Mouse (Mus musculus) heart, embryonic 13.5 days (tissue): ENCODE data around the gene Ifi27l2a. TPM values are rescaled to one million over a fixed set of nuclear protein-coding genes. Genes with fewer than 3 reads are reported as not detected.

Source experiments
- ATAC-seq: fragments of 200-750 bp; cut with Nextera tagmentation; 2 replicates; pipeline ENCODE4 v1.8.0; 2017; ENCODE audit warnings: moderate TSS enrichment; ENCODE audit not compliant: insufficient number of reproducible peaks, low FRiP score, low TSS enrichment; ENCODE audit errors: extremely low read depth
- H3K27ac ChIP-seq: fragments of 300-500 bp; sonication (generic); replicated peaks from 2 replicates; pipeline ENCODE4 v1.5.1; 2015; ENCODE audit warnings: moderate library complexity, mild to moderate bottlenecking, inconsistent platforms
- H3K27me3 ChIP-seq: fragments of 300-500 bp; sonication (generic); replicated peaks from 2 replicates; pipeline ENCODE4 v1.6.1; 2015; ENCODE audit warnings: mild to moderate bottlenecking, inconsistent platforms
- H3K36me3 ChIP-seq: fragments of 300-500 bp; sonication (generic); 2 replicates; pipeline ENCODE4 v1.6.1; 2015; ENCODE audit warnings: mild to moderate bottlenecking, inconsistent platforms
- H3K4me1 ChIP-seq: fragments of 300-500 bp; sonication (generic); 2 replicates; pipeline ENCODE4 v1.6.1; 2015; ENCODE audit warnings: inconsistent platforms
- H3K4me2 ChIP-seq: fragments of 300-500 bp; sonication (generic); 2 replicates; pipeline ENCODE4 v1.6.1; 2015; ENCODE audit warnings: inconsistent platforms, mild to moderate bottlenecking, moderate library complexity
- H3K4me3 ChIP-seq: fragments of 300-500 bp; sonication (generic); 2 replicates; pipeline ENCODE4 v1.5.1; 2015; ENCODE audit warnings: moderate library complexity, mild to moderate bottlenecking, inconsistent platforms
- H3K9ac ChIP-seq: fragments of 300-500 bp; sonication (generic); 2 replicates; pipeline ENCODE4 v1.6.1; 2015; ENCODE audit warnings: inconsistent platforms, mild to moderate bottlenecking, moderate library complexity
- H3K9me3 ChIP-seq: fragments of 300-500 bp; sonication (generic); 2 replicates; pipeline ENCODE4 v1.6.1; 2016; ENCODE audit warnings: inconsistent platforms
- whole genome bisulfite sequencing: fragments of 180-500 bp; shearing (Covaris S2); methylation state at CpG from one replicate; pipeline ENCODE4 v1.1.7; 2015; ENCODE audit warnings: mixed read lengths; 5-methylcytosine and 5-hydroxymethylcytosine counted together
- polyA plus RNA-seq: library from polyadenylated mRNA; unstranded; fragments of >200 nt; fragmentation: Nextera tagmentation; extraction: Ambion mirVana; gene quantifications from 2 replicates; pipeline ENCODE4 v1.2.1, GENCODE M21; 2015

The Ifi27l2a gene
- polyA plus RNA-seq, 1 experiment from 2014 or later: 11.5 TPM

GRCm38 (mm10) chr12:103425729-103426470 lies 17.6 kb downstream of the Ifi27l2a start, which contains the start of gene Ddx24:
Gene Ddx24 (minus strand): TSS chr12:103425830.
- H3K27ac ChIP-seq: peak within 1 kb of the TSS; percentile 54; the same call in 1 of the 2 replicates
- ATAC-seq: peak; percentile 99
- WGBS: 2% methylated on average over 33 of the region's 33 CpGs

GRCm38 (mm10) chr12:103425016-103425728 lies 18.3 kb downstream of the Ifi27l2a start:
- H3K27me3 ChIP-seq: no peaks in the 10 kb centered on the region
- H3K9ac ChIP-seq: peak overlapping the region; percentile 96
- H3K4me2 ChIP-seq: peak overlapping the region; percentile 97
- no peak; the same call in 1 of the 2 replicates for ATAC-seq
- H3K36me3 ChIP-seq: peaks cover 25% of the 10 kb centered on the region
- peak overlapping the region; percentile 98 for H3K4me3 ChIP-seq
- no peaks in the 10 kb centered on the region for H3K9me3 ChIP-seq
- H3K4me1 ChIP-seq: peaks cover 38% of the 10 kb centered on the region
- WGBS: 8% methylated on average over 33 of the region's 33 CpGs
- peak overlapping the region; percentile 54; the same call in 1 of the 2 replicates for H3K27ac ChIP-seq

More at GRCm38 (mm10) chr12:103425729-103426470, 17.6 kb downstream of the Ifi27l2a start, which contains the start of gene Ddx24:
- Histone ChIP-seq H3K27me3 (no peaks in the 10 kb centered on the region), H3K4me2 (peak within 1 kb of the TSS; percentile 97), H3K4me1 (peaks cover 38% of the 10 kb centered on the region), H3K36me3 (peaks cover 25% of the 10 kb centered on the region), H3K9me3 (no peaks in the 10 kb centered on the region), H3K4me3 (peak within 1 kb of the TSS; percentile 98), H3K9ac (peak within 1 kb of the TSS; percentile 96)

- no peak overlapping the region for H3K9ac ChIP-seq
- no peaks in the 10 kb centered on the region for H3K9me3 ChIP-seq
- H3K27me3 ChIP-seq: no peaks in the 10 kb centered on the region
- no peak overlapping the region for H3K4me3 ChIP-seq
- no peak overlapping the region for H3K4me2 ChIP-seq
- WGBS: 86% methylated on average over 10 of the region's 10 CpGs
- no peak overlapping the region for H3K27ac ChIP-seq
- H3K36me3 ChIP-seq: peaks cover 99% of the 10 kb centered on the region
- H3K4me1 ChIP-seq: no peaks in the 10 kb centered on the region
- no peak for ATAC-seq
Observed at GRCm38 (mm10) chr12:103408144-103408543, 35.3 kb downstream of the Ifi27l2a start.

GRCm38 (mm10) chr12:103407720-103408119 lies 35.8 kb downstream of the Ifi27l2a start, which contains the start of gene 9330161L09Rik:
Gene 9330161L09Rik (minus strand): TSS chr12:103407820.
- no peak for ATAC-seq
- H3K9me3 ChIP-seq: no peaks in the 10 kb centered on the region
- H3K9ac ChIP-seq: 0 out of 2 replicates have a peak within 1 kb of the TSS, but pooled peaks have one; percentile 7
- no peak within 1 kb of the TSS for H3K27ac ChIP-seq
- WGBS: 86% methylated on average over 4 of the region's 4 CpGs
- no peaks in the 10 kb centered on the region for H3K27me3 ChIP-seq
- no peaks in the 10 kb centered on the region for H3K4me1 ChIP-seq
- H3K4me3 ChIP-seq: no peak within 1 kb of the TSS
- H3K4me2 ChIP-seq: no peak within 1 kb of the TSS
- H3K36me3 ChIP-seq: peaks cover 99% of the 10 kb centered on the region

GRCm38 (mm10) chr12:103404131-103404530 lies 39.3 kb downstream of the Ifi27l2a start:
- Histone ChIP-seq H3K4me3 (no peak overlapping the region), H3K9me3 (no peaks in the 10 kb centered on the region), H3K36me3 (peaks cover 88% of the 10 kb centered on the region), H3K9ac (no peak overlapping the region), H3K27ac (no peak overlapping the region), H3K4me1 (no peaks in the 10 kb centered on the region), H3K4me2 (no peak overlapping the region), H3K27me3 (no peaks in the 10 kb centered on the region)
- ATAC-seq: no peak
- 82% methylated on average over 18 of the region's 18 CpGs for WGBS

GRCm38 (mm10) chr12:103396751-103397150 lies 46.7 kb downstream of the Ifi27l2a start:
- no peak overlapping the region for H3K4me2 ChIP-seq
- H3K4me3 ChIP-seq: no peak overlapping the region
- H3K36me3 ChIP-seq: peaks cover 14% of the 10 kb centered on the region
- no peak overlapping the region; the same call in 1 of the 2 replicates for H3K9ac ChIP-seq
- no peaks in the 10 kb centered on the region for H3K27me3 ChIP-seq
- no peaks in the 10 kb centered on the region for H3K9me3 ChIP-seq
- 58% methylated on average over 7 of the region's 7 CpGs for WGBS
- peaks cover 52% of the 10 kb centered on the region for H3K4me1 ChIP-seq
- no peak overlapping the region for H3K27ac ChIP-seq
- ATAC-seq: no peak

GRCm38 (mm10) chr12:103395486-103396275 lies 47.8 kb downstream of the Ifi27l2a start:
- Histone ChIP-seq H3K27me3 (no peaks in the 10 kb centered on the region), H3K4me3 (no peak overlapping the region), H3K36me3 (peaks cover 5% of the 10 kb centered on the region), H3K27ac (no peak overlapping the region), H3K9ac (peak overlapping the region; percentile 29; the same call in 1 of the 2 replicates), H3K4me2 (no peak overlapping the region), H3K9me3 (no peaks in the 10 kb centered on the region), H3K4me1 (peaks cover 63% of the 10 kb centered on the region)
- ATAC-seq: no peak
- 67% methylated on average over 12 of the region's 12 CpGs for WGBS

GRCm38 (mm10) chr12:103393528-103393927 lies 50.0 kb downstream of the Ifi27l2a start:
- H3K9ac ChIP-seq: peak overlapping the region; percentile 56
- no peaks in the 10 kb centered on the region for H3K36me3 ChIP-seq
- H3K9me3 ChIP-seq: no peaks in the 10 kb centered on the region
- H3K27ac ChIP-seq: peak overlapping the region; percentile 34
- WGBS: 37% methylated on average over 6 of the region's 6 CpGs
- no peak overlapping the region for H3K4me3 ChIP-seq
- peaks cover 81% of the 10 kb centered on the region for H3K4me1 ChIP-seq
- no peaks in the 10 kb centered on the region for H3K27me3 ChIP-seq
- peak overlapping the region; percentile 31 for H3K4me2 ChIP-seq
- no peak for ATAC-seq

Other genes starting within 250 kb of the Ifi27l2a start
- 0.19 TPM in 1 of 2 replicates, not detected in the other for gene Prima1, start 201.5 kb downstream of the Ifi27l2a start, polyA plus RNA-seq
- gene Fam181a, start 132.7 kb downstream of the Ifi27l2a start, polyA plus RNA-seq: not detected in 2 replicates
- gene Asb2, start 87.7 kb downstream of the Ifi27l2a start, polyA plus RNA-seq: 164 and 183 TPM in 2 replicates
- gene Otub2, start 55.0 kb downstream of the Ifi27l2a start, polyA plus RNA-seq: 13.8 and 15.8 TPM in 2 replicates
- gene 9330161L09Rik, start 35.9 kb downstream of the Ifi27l2a start, polyA plus RNA-seq: 0.39 and 0.60 TPM in 2 replicates
- gene Ddx24, start 17.9 kb downstream of the Ifi27l2a start, polyA plus RNA-seq: 77.4 and 78.3 TPM in 2 replicates
- gene Ifi27, start 9.5 kb downstream of the Ifi27l2a start, polyA plus RNA-seq: 32.9 and 33.9 TPM in 2 replicates
- not detected in 2 replicates for gene Ifi27l2b, start 13.5 kb upstream of the Ifi27l2a start, polyA plus RNA-seq
- 0.19 and 0.31 TPM in 2 replicates for gene Ppp4r4, start 88.6 kb upstream of the Ifi27l2a start, polyA plus RNA-seq
- gene Serpina10, start 187.8 kb upstream of the Ifi27l2a start, polyA plus RNA-seq: 0.16 and 1.0 TPM in 2 replicates
- 4.5 and 45.8 TPM in 2 replicates for gene Serpina6, start 213.5 kb upstream of the Ifi27l2a start, polyA plus RNA-seq
- 0.15 TPM in 1 of 2 replicates, not detected in the other for gene Serpina16, start 232.5 kb upstream of the Ifi27l2a start, polyA plus RNA-seq